ENCODE assay signal across 8 mouse cellular contexts in the genomic region with DNA sequence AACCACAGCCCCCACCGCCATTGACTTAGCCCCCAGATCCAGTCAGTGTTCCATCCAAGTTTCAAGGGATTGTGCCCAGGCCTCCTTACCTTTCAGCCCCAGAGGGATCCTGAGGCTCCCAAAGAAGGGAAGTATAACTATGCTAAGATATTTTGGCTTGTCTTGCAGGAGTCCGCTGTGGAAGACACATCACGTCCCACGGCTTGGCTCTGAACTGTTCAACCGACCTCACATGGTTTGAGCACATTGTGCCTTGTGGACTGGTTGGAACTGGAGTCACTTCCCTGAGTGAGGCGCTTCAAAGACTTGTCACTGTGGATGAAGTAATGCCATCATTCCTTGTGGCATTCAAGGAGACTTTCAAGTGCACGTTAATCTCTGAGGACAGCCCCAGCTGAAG. TPM values are rescaled to one million over a fixed set of nuclear protein-coding genes. Genes with fewer than 3 reads are reported as not detected.
DNase-seq lines count a peak whose midpoint lies in the region; ATAC-seq and TF ChIP-seq lines count a peak whose summit lies in the region.

No protein-coding gene starts in this region.

- no peak for TF ChIP-seq EP300 in liver, postnatal 0 days (IDR thresholded peaks at IDR 0.05; ENCODE audit: low read depth)

- peak overlapping the region; percentile 97 for H3K27ac ChIP-seq in left cerebral cortex, adult 2 months
- peak overlapping the region; percentile 87 for H3K27ac ChIP-seq in forebrain, postnatal 0 days (ENCODE audit: low read depth, low read length)
- H3K27ac ChIP-seq in liver, postnatal 0 days (ENCODE audit: low read depth) = 0 out of 2 replicates have a peak overlapping the region, but pooled peaks have one; percentile 91

- no peak for DNase-seq in left cerebral cortex, adult 2 months (ENCODE audit: extremely low spot score in 1 of 2, low spot score in 2 of 2)
- no peak for DNase-seq in left cerebral cortex, adult 9 months (ENCODE audit: low spot score in 2 of 2)
- peak; percentile 21 for DNase-seq in brain, adult 2 months (ENCODE audit: low read depth, low spot score)
- DNase-seq in forebrain, postnatal 0 days = no peak
- DNase-seq in liver, postnatal 0 days = no peak
- no peak for DNase-seq in urinary bladder, postnatal 14 days (ENCODE audit: low spot score)
- DNase-seq in frontal cortex, adult 2 months (ENCODE audit: extremely low spot score in 1 of 2, low spot score in 1 of 2) = no peak
- DNase-seq in embryo, embryonic 10 days (ENCODE audit: low spot score) = no peak

- TF ChIP-seq CTCF in left cerebral cortex, adult 2 months (IDR thresholded peaks at IDR 0.05) = no peak
- no peak for TF ChIP-seq CTCF in forebrain, postnatal 0 days (IDR thresholded peaks at IDR 0.05; ENCODE audit: low read depth)
- TF ChIP-seq CTCF in liver, postnatal 0 days (IDR thresholded peaks at IDR 0.05; ENCODE audit: low read depth) = no peak

- H3K4me3 ChIP-seq in left cerebral cortex, adult 2 months = peak overlapping the region; percentile 99
- H3K4me3 ChIP-seq in forebrain, postnatal 0 days (ENCODE audit: low read depth, low read length) = peak overlapping the region; percentile 84
- peak overlapping the region; percentile 63 for H3K4me3 ChIP-seq in liver, postnatal 0 days (ENCODE audit: low read depth, low read length)

- H3K9me3 ChIP-seq in forebrain, postnatal 0 days (ENCODE audit: low read length) = no peaks in the 10 kb centered on the region
- H3K9me3 ChIP-seq in liver, postnatal 0 days (ENCODE audit: low read length) = no peaks in the 10 kb centered on the region

- no peaks in the 10 kb centered on the region for H3K27me3 ChIP-seq in forebrain, postnatal 0 days (ENCODE audit: insufficient read depth, low read length)
- H3K27me3 ChIP-seq in liver, postnatal 0 days (ENCODE audit: insufficient read depth, low read length) = no peaks in the 10 kb centered on the region

- H3K4me2 ChIP-seq in forebrain, postnatal 0 days (ENCODE audit: low read depth) = peak overlapping the region; percentile 84
- H3K4me2 ChIP-seq in liver, postnatal 0 days (ENCODE audit: low read depth, low read length) = peak overlapping the region; percentile 98

- no peaks in the 10 kb centered on the region for H3K36me3 ChIP-seq in forebrain, postnatal 0 days (ENCODE audit: insufficient read depth)
- no peaks in the 10 kb centered on the region for H3K36me3 ChIP-seq in liver, postnatal 0 days (replicated peaks; ENCODE audit: insufficient read depth, low read length)

- peak; percentile 3 for ATAC-seq in forebrain, postnatal 0 days
- ATAC-seq in liver, postnatal 0 days = no peak

- H3K9ac ChIP-seq in forebrain, postnatal 0 days = peak overlapping the region; percentile 91
- no peak overlapping the region for H3K9ac ChIP-seq in liver, postnatal 0 days (replicated peaks)

- H3K4me1 ChIP-seq in forebrain, postnatal 0 days (ENCODE audit: insufficient read depth) = no peaks in the 10 kb centered on the region; the same call in 1 of the 2 replicates
- peaks cover 4% of the 10 kb centered on the region for H3K4me1 ChIP-seq in liver, postnatal 0 days (ENCODE audit: insufficient read depth)

- intact Hi-C loops in left cerebral cortex, adult 2 months (cut with DNase I) = no loop called here

- 66% methylated on average over 7 of the region's 7 CpGs for WGBS in forebrain, postnatal 0 days
- 59% methylated on average over 7 of the region's 7 CpGs for WGBS in liver, postnatal 0 days (ENCODE audit: insufficient replicate concordance)

RNA-seq across cellular contexts. Expression of a gene that starts 0.9 kb away (rescaled TPM):
- total RNA-seq in left cerebral cortex, adult 2 months (2021) = 1 to 10 TPM; 4.5 to 5.3 TPM
- total RNA-seq in forebrain, postnatal 0 days (2014; rRNA removed) = 15.9 and 19.2 TPM in 2 replicates
- 20.3 and 21.1 TPM in 2 replicates for polyA plus RNA-seq in forebrain, postnatal 0 days (2015; fragmentation: Nextera tagmentation; extraction: Ambion mirVana)
- polyA plus RNA-seq in liver, postnatal 0 days (2015; fragmentation: Nextera tagmentation; extraction: Ambion mirVana) = 6.4 and 7.6 TPM in 2 replicates
- polyA plus RNA-seq in frontal cortex, adult 2 months (2012; rRNA removed) = 6.0 and 7.7 TPM in 2 replicates

RNA-seq across cellular contexts. Expression of a gene that starts 16.3 kb away (rescaled TPM):
- total RNA-seq in left cerebral cortex, adult 2 months (2021) = under 1 TPM in 1 of 2 experiments, not detected in 1; 0.48 TPM
- 0.69 TPM in 1 of 2 replicates, not detected in the other for total RNA-seq in forebrain, postnatal 0 days (2014; rRNA removed)
- polyA plus RNA-seq in forebrain, postnatal 0 days (2015; fragmentation: Nextera tagmentation; extraction: Ambion mirVana) = 0.26 TPM in 1 of 2 replicates, not detected in the other
- 1.4 and 1.6 TPM in 2 replicates for polyA plus RNA-seq in liver, postnatal 0 days (2015; fragmentation: Nextera tagmentation; extraction: Ambion mirVana)
- polyA plus RNA-seq in frontal cortex, adult 2 months (2012; rRNA removed) = 0.27 and 0.62 TPM in 2 replicates

RNA-seq across cellular contexts. Expression of a gene that starts 38.6 kb away (rescaled TPM):
- total RNA-seq in left cerebral cortex, adult 2 months (2021) = 10 to 100 TPM; 34.0 to 37.3 TPM
- 38.9 and 48.7 TPM in 2 replicates for total RNA-seq in forebrain, postnatal 0 days (2014; rRNA removed)
- polyA plus RNA-seq in forebrain, postnatal 0 days (2015; fragmentation: Nextera tagmentation; extraction: Ambion mirVana) = 31.7 and 40.1 TPM in 2 replicates
- 17.2 and 21.8 TPM in 2 replicates for polyA plus RNA-seq in liver, postnatal 0 days (2015; fragmentation: Nextera tagmentation; extraction: Ambion mirVana)
- polyA plus RNA-seq in frontal cortex, adult 2 months (2012; rRNA removed) = 32.7 and 33.8 TPM in 2 replicates
